Mouse (Mus musculus) lung, postnatal 36 days (tissue): Measurements from ENCODE around the gene Acr.

Experiments used
- DNase-seq: peaks from one replicate; pipeline ENCODE4 v3.0.0; 2022; ENCODE audit warnings: mixed read lengths

Gene Acr

GRCm38 (mm10) chr15:89548837-89549236 lies 19.3 kb upstream of the Acr start:
- DNase-seq = no peak

- no peak for DNase-seq
These were observed 17.6 kb upstream of the Acr start for GRCm38 (mm10) chr15:89550506-89550905.

DNA sequence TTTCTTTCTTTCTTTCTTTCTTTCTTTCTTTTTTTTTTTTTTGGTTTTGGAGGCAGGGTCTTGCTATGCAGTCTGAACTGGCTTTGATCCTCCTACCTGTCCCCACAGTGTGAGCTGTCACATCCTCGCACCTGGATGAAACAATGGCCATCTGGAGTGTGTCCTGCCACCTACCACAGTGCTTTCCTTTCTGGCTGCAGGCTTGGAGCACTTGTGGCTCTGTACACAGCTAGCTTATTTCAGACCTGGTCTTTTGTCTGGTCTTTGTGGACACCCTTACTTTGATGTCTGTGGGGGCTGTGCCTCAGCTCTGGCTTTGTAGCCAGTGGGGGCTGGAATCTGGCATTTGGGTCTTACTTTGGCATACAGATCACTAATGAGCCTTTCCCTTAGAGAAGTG lies 16.4 kb upstream of the Acr start:
- DNase-seq = no peak

- DNase-seq = no peak
These were observed 12.5 kb upstream of the Acr start for GRCm38 (mm10) chr15:89555591-89555990.

- DNase-seq = no peak
These were observed 11.5 kb upstream of the Acr start for GRCm38 (mm10) chr15:89556401-89557178.

DNA sequence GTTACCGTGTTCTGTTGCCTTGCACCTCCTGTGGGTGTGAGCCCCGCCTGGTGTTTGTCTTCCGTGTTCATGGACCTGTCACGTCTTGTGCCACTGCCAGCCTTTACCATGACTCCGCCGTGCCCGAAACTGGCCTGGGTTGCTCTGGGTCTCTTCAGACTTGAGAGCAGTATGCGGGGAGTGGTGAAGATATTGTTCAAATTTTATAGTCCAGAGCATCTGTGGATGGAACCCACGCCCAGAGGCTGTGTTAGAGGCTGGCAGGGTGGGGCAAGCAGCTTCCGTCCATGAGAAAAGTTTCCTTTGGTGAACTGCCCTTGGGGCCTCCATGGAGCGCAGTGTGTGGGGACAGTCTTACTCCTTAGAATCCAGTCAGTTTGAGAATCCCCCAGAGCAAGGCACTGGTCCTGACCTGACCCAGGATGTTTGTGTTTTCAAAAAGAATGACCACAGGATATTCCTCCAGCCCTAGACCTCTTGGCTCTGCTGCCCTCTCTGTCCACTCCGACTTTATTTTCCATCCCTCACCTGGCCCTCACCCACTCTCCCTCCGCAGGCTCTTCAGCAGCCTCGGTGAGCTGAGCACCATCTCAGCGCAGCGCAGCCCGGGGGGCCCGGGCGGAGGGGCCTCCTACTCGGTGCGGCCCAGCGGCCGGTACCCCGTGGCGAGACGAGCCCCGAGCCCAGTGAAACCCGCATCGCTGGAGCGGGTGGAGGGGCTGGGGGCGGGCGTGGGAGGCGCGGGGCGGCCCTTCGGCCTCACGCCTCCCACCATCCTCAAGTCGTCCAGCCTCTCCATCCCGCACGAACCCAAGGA lies 10.7 kb upstream of the Acr start:
- DNase-seq = no peak

DNA sequence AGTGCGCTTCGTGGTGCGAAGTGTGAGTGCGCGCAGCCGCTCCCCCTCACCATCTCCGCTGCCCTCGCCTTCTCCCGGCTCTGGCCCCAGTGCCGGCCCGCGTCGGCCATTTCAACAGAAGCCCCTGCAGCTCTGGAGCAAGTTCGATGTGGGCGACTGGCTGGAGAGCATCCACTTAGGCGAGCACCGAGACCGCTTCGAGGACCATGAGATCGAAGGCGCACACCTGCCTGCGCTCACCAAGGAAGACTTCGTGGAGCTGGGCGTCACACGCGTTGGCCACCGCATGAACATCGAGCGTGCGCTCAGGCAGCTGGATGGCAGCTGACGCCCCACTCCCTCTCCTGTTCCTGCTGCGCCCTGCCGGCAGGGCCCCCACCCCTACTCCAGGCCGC lies 10.1 kb upstream of the Acr start:
- DNase-seq = no peak

GRCm38 (mm10) chr15:89559202-89559731 lies 8.9 kb upstream of the Acr start:
- DNase-seq = no peak

- DNase-seq = no peak
These were observed 4.0 kb downstream of the Acr start for GRCm38 (mm10) chr15:89572147-89572546.

GRCm38 (mm10) chr15:89582494-89582893 lies 14.4 kb downstream of the Acr start:
- no peak for DNase-seq

- no peak for DNase-seq
These were observed 17.0 kb downstream of the Acr start for GRCm38 (mm10) chr15:89585101-89585500.

DNA sequence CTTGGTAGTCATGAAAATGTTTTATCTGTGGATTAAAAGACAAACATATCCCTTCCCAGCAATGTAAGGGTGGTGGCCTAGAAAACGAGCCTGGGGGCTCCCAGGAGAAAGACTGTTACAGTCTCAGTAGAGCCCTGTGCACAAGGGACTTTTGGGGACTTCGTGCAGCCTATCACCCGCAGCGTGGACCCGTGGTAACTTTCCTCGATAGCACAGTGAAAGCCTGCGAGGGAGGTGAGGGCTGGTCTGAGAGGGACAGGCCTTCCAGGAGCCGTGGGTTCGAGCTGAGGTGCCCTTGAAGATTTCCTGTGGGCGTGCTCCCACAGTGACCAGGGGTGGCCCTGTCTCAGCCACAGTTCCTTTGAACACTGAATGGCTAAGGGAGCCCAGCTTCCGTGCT lies 17.5 kb downstream of the Acr start:
- no peak for DNase-seq

GRCm38 (mm10) chr15:89589146-89589545 lies 21.0 kb downstream of the Acr start:
- DNase-seq = no peak

- no peak for DNase-seq
These were observed 23.2 kb downstream of the Acr start for GRCm38 (mm10) chr15:89591317-89591716.

DNA sequence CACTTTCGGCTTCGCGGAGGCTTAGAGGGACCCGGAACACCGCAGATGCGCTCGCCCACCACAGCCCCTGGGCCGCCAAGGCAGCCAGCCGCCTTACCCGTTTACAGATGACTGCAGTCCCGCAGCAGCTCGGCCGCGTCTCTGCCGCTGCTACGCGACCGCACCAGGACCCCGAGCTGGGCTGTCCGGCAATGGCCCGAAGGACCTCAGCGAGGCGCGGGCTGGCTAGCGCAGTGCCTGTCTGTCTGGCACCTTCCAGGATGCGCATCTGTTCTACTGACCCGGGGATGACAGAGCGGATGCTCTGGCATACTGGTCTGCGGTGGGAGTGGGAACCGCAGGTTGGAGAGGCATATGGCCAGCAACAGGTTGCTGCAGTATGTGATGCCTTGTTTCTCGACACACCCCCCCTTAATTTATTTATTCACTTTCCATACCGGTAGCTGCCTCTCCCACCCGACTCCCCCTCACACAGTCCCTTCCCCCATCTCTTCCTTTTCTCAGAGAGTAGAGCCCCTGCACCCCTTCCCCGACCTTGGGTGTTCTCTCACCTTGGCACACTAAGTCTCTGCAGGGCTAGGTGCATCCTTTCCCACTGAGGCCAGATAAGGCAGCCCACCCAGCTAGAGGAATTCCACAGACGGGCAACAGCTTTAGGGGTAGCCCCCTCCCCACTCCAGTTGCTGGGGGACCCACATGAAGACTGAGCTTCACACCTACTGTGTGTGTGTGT lies 23.8 kb downstream of the Acr start, which contains the start of gene Rabl2:
Rabl2 (minus strand) TSS at position 201 of the 733 bp plus-strand sequence.
- DNase-seq = peak; percentile 88

DNA sequence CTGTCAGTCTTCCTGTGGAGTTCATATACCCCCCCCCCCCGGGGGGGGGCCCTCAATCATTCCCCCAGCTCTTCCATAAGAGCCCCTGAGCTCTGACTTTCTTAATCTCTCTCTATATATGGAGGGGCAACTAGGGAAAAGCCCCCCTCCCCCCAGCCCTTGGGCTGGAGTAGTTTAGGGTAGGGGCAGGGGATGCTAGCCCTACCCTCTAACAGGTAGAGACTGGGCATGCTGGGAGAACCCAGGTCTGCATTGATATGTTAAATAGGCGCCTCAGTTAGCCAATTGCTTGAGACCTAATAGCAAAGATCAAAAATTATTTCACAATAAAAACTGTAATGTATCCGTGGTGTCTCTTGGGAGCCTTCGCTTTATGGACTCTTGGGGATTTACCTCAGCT lies 24.4 kb downstream of the Acr start:
- no peak for DNase-seq

DNA sequence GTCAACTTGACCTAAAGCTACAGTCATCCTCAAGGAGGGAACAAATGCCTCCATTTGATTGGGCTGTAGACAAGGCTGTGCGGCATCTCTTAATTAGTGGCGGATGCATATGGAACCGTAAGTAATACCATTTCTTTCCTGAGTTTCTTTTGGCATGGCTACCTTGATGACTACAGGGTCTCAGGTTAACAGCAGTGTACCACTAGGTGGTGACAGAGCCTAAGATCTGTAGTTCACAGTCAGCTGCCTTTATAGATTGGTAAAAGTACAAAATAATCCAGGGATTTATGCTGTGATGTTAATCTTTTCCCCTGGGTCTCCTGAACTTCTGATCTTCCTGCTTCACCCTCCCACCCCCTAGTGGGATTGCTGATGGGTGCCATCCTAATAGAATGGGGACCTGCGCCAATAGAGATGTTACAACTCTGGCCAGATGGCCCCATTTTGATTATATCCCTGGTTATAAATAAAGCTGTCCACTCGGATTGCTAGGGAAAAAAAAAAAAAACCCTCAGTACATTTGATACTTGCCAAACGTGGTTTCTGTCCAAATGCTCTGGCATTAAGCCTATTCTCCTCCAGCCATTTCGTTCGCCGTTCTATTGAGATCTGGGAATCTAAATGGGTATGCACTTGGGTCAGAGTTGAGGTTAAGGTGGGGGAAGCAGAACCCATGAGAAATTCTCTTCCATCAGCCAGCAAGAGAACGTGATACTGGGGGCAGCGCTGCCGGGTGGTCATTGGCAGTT lies 37.9 kb downstream of the Acr start:
- DNase-seq = no peak

GRCm38 (mm10) chr15:89607480-89607879 lies 39.4 kb downstream of the Acr start:
- DNase-seq = no peak

DNA sequence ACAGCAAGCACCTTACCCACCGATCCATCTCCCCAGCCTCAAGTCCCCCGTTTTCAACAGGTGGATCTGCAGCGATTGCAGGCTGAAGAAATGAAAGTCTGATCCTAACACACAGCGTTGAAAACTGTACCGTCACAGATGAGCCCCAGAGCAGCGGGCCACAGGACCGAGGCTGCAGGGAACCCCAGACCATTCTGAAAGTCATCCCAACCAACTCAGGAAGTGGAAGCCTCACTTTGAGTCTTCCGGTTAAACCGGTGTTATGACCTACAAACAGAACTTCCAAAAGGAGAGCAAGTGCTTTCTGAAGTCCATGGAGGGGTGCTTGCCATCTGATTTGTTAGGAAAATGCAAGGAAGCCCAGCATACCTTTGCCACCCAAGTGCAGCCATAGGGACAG lies 39.8 kb downstream of the Acr start:
- DNase-seq = no peak

DNA sequence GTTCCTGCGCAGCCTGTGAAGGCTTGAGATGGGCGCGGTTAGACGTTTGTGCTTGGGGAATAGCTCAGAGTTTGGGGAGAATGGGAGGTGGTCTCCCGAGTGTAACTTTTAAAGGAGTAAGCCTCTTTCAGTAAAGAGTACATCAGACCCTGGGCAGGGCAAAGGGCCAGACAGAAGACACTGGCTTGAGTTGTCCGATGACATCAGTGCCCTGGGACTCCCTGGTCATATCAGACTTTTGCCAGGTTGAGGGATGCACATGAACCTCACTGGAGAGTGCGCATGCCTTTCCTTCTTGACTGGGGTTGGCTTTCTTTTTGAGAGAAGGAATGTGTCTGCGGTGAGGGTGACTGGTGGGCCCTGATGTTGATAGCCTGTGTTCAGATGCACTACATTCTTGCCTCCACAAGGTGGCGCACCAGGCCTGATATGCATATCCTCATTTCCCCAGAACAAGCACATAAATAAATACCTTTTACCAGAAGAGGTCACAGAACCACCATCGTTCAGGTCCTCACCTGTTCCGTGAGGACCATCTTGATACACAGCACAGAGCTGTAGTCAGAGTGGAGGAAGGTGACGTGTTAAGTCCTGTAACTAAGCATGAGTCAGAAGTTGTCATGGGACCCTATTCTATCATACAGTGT lies 54.3 kb downstream of the Acr start:
- no peak for DNase-seq

- DNase-seq = no peak
These were observed 55.0 kb downstream of the Acr start for GRCm38 (mm10) chr15:89622959-89623625.
